Mouse (Mus musculus): ENCODE data around the gene Fam53b.

GRCm38 (mm10) chr7:132806926-132807857 lies 6.5 kb downstream of the Fam53b start:
- TF ChIP-seq POLR2A (IDR thresholded peaks at IDR 0.05; ENCODE audit: borderline replicate concordance, low read depth, low read length) = no peak
- TF ChIP-seq CTCF (IDR thresholded peaks at IDR 0.05; ENCODE audit: low read depth, low read length) = no peak
